Mouse (Mus musculus) ovary, postnatal 14 days (tissue): Measurements from ENCODE around the gene BC030870.
A peak's percentile ranks its signal among the peaks of the same experiment; 100 is the strongest.
"Not testable (repeated sequence)": the region's sequence is repeated elsewhere in the genome, so short reads cannot be mapped to it uniquely, and the experiment has no call there.

Experiments used
- DNase-seq: peaks from one replicate; pipeline ENCODE4 v3.0.0; 2022; ENCODE audit warnings: low spot score

BC030870 gene

GRCm38 (mm10) chr8:65129199-65129788 is at the start of gene BC030870:
TSS of gene BC030870 (minus strand) at chr8:65129563.
- no peak for DNase-seq

DNA sequence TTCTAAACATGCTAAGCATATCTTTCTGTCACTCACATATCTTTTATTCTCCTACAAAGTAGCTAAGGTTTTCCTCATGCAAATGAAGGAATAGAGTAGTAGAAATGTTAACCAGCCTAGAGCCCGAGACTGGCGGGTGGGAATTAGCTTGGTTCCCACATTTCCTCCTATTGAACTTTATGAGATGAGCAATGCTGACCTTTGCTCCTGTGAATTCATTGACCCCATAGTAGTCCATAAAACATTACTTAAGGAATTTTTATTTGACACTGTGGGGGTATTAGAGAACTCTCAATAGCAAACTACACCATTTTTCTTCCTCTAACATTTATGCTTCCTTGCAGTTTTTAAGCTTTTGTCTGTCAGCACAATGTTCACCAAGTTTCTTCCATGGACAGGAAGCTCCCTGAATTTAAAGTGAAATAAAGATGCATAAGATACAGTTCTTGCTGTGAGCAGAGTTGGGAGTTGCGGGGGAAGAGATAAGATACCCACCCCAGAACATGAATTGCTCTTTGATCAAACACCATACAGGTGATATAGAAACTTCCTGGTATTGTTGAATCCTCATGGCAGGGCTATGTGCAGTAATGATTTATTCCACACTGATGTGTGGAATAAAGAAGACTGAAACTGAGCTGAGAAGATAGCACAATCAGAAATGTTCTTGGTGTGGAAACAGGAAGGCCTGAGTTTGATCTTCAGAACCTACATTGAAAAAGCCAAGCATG is 45.5 kb upstream of the BC030870 start:
- DNase-seq: no peak

- DNase-seq: no peak
Measured at GRCm38 (mm10) chr8:65169184-65169583, 39.8 kb upstream of the BC030870 start.

- DNase-seq: not testable (repeated sequence)
Measured at GRCm38 (mm10) chr8:65160676-65161075, 31.3 kb upstream of the BC030870 start.

GRCm38 (mm10) chr8:65159096-65159748 is 29.9 kb upstream of the BC030870 start:
- no peak for DNase-seq

- DNase-seq: peak; percentile 5
Measured at GRCm38 (mm10) chr8:65157901-65158300, 28.5 kb upstream of the BC030870 start.

GRCm38 (mm10) chr8:65138830-65139466 is 9.6 kb upstream of the BC030870 start:
- no peak for DNase-seq

DNA sequence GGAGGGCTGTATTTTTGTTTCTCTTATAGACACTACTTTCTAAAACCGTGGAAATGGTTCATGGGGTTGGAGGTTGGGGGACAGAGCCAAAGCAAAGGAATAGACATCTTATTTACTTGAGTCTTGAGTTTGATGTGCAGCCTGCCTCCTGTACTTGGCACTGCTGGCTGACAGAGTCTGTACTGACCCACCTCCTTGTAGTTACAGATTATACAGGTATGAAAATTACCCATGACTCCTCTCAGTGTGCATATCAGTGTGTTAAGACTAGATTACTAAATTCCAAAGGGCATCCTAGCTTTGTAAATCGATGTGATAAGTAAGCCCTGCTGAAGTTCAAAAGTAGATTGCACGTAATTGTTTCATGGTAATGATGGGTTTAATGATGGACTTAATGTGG is 2.9 kb downstream of the BC030870 start:
- DNase-seq: no peak

DNA sequence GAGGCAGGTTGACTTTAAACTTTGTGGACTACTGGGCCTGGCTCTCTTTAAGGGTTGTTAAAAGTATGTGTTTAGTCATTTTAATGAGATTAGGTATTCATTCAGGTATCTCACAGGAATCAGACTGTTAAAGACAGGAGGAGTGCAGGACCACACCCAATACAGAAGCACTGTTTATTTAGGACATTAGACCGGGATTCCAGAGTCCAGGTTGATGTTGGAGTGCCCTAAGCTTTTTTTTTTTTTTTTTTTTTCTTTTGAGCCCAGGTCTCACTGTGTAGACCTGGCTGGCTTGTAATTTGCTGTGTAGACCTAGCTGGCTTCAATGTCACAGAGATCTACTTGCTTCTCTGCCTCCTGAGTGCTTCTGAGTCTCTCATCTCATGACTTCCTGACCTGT is 3.3 kb downstream of the BC030870 start:
- DNase-seq: no peak

DNA sequence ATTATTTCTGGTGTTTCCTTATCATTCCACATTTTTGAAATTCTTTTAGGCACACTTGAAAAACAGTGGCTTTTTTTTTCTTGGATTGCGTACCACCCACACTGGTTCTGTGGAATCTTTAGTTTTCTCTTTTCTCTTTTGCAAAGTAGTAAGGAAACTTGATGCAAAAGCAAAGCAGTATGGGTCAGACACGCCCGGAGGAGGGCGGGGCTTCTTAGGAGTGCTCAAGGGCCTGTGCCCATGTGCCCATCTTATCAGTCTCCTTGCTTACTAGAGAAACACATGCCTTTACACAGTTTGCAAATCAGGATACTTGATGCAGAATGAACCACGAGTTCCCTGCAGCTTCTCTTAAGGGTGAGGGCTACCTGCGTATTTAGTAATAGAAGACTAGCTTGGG is 17.3 kb downstream of the BC030870 start:
- DNase-seq: no peak

- DNase-seq: peak; percentile 51
Measured at GRCm38 (mm10) chr8:65110285-65110691, 19.1 kb downstream of the BC030870 start.

DNA sequence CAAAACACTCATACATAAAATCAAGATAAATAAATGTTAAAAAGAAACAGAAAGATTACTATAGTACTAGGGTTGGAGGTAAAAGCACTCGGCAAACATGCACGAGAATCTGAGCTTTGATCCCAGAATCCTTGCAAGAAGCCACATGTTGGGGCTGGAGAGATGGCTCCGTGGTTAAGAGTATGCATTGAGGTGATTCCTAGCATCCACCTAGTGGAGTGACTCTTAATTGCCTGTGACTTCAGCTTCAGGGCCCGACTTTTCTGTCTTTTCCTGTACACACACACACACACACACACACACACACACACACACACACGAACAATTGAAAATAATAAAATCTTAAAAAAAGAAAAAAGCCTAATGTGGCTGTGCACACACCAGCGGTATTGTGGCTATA is 20.4 kb downstream of the BC030870 start:
- no peak for DNase-seq

DNA sequence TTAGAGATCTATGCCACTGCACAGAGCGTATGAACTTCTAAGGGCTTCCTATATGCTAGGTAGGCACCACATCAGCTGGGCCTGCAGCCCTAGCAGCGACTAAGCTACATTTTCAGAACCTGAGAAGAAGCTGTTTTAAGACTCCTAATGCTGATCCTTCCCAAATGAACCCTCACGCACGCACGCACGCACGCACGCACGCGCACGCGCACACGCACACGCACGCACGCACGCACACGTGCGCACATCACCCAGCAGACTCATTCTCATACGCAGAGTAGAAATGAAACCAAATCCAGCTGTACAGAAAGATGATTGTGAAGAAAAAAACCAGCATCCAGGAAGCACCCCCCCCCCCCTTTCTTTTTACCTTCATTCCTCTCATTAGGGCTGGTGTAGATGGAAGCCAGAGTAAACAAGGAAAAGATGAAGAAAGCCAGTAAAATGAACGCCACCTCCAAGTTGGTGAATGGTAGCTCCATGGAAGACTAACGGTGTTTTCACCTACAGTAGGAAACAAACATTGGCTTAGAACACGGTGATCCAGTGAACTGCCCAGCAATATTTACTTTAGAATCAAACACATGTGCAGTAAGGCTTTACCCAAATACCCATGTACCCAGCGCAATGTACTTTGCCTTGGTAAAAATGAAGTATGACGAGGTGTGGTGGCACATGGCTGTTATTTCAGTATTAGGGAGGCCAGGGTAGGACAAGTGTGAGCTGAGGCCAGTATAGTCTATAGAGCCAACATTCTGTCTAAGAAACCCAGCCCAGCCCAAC is 21.2 kb downstream of the BC030870 start:
- DNase-seq: no peak

DNA sequence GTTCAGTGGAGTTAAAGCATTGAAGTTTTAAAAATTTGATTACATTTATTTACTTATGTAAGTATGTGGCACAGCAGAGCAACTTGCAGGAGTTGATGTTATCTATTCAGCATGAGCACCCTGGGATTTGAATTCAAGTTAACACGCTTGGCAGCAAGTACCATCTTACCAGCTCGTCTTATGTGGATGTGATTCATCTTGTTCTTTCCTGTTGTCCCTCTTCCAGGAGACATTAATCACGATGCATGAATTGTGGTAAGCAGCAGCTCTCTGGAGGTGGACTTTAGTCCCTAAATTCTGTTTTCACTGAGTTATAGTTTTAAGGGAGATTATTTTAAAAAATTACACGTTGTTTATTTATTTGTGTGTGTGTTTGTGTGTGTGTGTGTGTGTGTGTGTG is 25.3 kb downstream of the BC030870 start:
- DNase-seq: no peak

GRCm38 (mm10) chr8:65103632-65104031 is 25.7 kb downstream of the BC030870 start:
- DNase-seq: no peak

- no peak for DNase-seq
Measured at GRCm38 (mm10) chr8:65099735-65100134, 29.6 kb downstream of the BC030870 start.

DNA sequence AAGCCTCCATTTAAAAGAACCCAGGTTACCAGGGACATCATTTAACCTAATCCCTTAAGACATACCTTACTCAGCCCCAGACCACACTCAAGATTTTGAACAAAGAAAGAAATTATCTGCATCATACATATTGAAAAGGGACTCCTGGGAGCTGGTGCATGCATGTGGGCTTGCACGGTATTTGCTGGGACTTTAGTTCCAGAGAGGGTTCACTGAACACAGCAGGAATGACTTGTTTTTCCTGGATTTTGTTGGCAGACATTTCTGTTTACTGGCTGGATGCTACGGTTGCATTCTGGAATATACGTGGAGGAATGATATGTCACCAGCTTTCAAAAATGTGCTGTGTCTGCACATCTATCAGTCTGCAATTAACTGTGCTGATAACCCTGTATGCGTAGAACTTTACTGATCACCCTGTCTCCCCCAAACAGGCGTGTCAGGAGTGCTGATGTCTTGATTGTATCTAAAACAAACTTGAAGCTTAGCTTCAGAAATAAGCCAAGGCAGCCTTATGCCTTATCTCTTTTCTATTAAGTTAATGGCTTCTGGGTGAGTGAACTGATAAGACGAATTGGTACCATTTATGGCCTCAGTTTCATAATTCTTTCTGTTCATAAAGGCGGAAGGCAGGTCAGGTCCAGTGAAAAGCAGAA is 31.5 kb downstream of the BC030870 start:
- DNase-seq: no peak

DNA sequence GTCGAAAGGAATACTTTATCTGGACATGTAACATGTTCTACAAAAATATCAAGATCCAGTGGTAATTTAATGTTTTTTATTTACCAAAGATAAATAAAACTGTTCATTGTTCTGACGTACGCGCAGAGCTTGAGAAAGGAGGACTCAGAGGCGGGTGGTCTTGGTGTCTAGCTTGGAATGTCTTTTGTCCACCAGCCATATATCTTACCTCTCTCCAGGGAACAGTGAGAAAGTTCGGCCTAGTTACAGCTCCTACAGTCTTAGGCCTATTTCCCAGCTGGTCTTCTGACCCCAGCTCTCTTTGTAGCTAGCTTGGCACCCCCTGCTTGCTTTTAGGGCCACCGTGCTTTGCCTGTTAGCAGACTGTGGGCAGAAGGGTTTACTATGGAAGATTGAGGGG is 39.6 kb downstream of the BC030870 start:
- no peak for DNase-seq

DNA sequence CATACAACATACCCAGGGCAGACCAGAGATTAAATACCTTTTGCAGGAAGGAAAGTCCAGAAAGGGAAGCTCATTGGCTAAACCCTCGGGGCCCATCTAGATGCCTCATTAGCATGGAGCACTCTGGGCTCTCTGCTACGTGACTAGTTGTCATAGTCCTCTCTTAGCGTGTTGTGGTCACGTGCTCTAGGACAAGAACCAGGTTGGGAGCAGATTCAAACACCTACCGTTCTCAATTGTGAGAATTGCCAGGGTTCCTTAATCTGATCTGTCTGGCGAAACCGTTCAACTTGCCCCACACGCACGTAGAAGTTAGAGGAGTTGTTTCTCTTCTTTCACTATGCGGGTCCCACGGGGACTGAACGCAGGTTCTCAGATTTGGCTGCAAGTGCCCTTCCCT is 41.2 kb downstream of the BC030870 start:
- DNase-seq: no peak

DNA sequence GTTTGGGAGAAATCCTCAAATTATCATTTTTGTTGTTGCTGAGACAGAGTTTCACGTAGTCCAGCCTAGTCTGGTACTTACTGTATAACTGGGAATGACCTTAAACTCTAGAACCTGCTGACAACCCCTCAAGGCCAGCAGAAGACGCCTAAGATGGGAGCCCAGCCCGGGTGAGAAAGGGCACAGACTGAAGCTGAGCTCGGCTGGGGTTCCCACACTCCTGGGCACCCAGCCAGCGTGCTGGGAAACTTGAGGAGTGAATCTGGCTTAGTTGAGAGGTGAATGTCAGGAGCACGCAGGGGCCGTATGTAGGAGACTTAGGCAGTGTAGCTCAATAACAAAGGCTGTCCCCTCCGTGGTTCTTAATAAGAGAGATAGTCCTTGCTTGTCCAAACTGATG is 41.7 kb downstream of the BC030870 start:
- no peak for DNase-seq

DNA sequence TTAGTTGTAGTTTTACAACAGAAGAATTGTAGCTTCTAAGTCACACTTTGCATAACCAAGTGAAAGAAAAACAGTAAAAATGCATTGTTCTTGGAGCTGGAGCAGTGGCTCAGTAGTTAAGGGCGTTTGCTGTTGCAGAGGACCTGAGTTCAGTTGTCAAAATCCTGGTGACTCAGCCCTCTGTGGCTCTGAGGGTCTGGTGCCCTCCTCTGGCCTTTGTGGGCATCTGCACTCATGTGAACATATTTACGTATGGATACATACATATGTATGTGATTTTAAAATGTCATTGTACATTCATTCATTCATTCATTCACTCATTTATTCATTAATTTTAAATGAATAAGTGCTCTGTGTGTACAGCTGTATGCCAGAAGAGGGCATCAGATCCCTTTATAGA is 43.7 kb downstream of the BC030870 start:
- DNase-seq: no peak

- DNase-seq: no peak
Measured at GRCm38 (mm10) chr8:65080731-65081130, 48.6 kb downstream of the BC030870 start.
